Mouse (Mus musculus) embryonic fibroblast, embryonic 13.5 days (primary cell): ENCODE results near the gene Ttc23.

Source experiments
- CTCF ChIP-seq: IDR thresholded peaks from 2 replicates; pipeline ENCODE4 v1.5.1; 2011; ENCODE audit warnings: mild to moderate bottlenecking, control low read depth, low read length, moderate library complexity, borderline replicate concordance; ENCODE audit not compliant: insufficient read depth
- POLR2A ChIP-seq: IDR thresholded peaks from 2 replicates; pipeline ENCODE4 v1.6.1; 2011; ENCODE audit warnings: low read depth, mild to moderate bottlenecking, control low read depth, low read length, moderate library complexity

DNA sequence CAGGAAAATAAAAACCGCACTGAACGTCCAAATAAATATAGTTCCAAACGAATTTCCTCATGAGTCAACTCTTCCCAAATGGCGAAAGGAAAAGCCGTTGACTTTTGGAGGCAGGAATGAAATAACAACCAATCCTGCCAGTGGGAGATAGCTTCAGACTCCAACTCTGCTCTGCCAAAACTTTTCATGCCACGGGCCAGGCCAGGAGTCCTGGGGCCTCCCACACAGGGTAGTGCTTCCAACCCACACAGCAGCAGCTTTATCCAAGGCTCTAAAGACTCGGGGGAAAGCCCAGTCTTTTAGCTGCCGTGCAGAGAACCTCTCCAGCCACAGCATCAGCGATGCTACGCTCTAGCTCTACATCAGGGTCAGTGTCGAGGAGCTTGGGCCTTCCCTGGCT, 107.4 kb downstream of the Ttc23 start:
- TF ChIP-seq POLR2A (no peak), CTCF (no peak)
